Mouse (Mus musculus) G1E (cell line): ENCODE data around the gene Arhgap20. TPM values are rescaled to one million over a fixed set of nuclear protein-coding genes. Genes with fewer than 3 reads are reported as not detected.

ENCODE experiments used
- ATAC-seq: 2 replicates; pipeline ENCODE4 v1.8.0; 2016; ENCODE audit warnings: mild to moderate bottlenecking; ENCODE audit not compliant: insufficient number of reproducible peaks, poor library complexity, low FRiP score, severe bottlenecking; ENCODE audit errors: extremely low read depth
- DNase-seq: peaks from one replicate; pipeline ENCODE4 v3.0.0; 2012; ENCODE audit warnings: low spot score
- H3K27me3 ChIP-seq: 2 replicates; pipeline ENCODE4 v1.6.1; 2012; ENCODE audit warnings: mild to moderate bottlenecking, low read length, inconsistent platforms; ENCODE audit not compliant: insufficient read depth
- H3K36me3 ChIP-seq: replicated peaks from 2 replicates; pipeline ENCODE3; 2012; ENCODE audit warnings: mild to moderate bottlenecking, inconsistent platforms
- H3K4me1 ChIP-seq: 2 replicates; pipeline ENCODE4 v1.6.1; 2012; ENCODE audit warnings: low read depth, low read length, inconsistent platforms, mixed read lengths; ENCODE audit not compliant: insufficient read depth
- H3K4me3 ChIP-seq: 2 replicates; pipeline ENCODE4 v1.5.1; 2012; ENCODE audit warnings: low read depth, mild to moderate bottlenecking, inconsistent platforms, low read length, moderate library complexity, mixed read lengths
- H3K9me3 ChIP-seq: replicated peaks from 2 replicates; pipeline ENCODE4 v1.6.1; 2012; ENCODE audit warnings: inconsistent platforms
- CTCF ChIP-seq: IDR thresholded peaks from 2 replicates; pipeline ENCODE4 v1.5.1; 2012; ENCODE audit warnings: low read depth, low read length, inconsistent platforms, mixed read lengths
- GATA1 ChIP-seq: IDR thresholded peaks from 2 replicates; pipeline ENCODE4 v1.6.1; 2012; ENCODE audit warnings: borderline replicate concordance, low read length, inconsistent platforms, mixed read lengths
- GATA2 ChIP-seq: IDR thresholded peaks from 2 replicates; pipeline ENCODE4 v1.6.1; 2012; ENCODE audit warnings: low read depth, low read length, inconsistent platforms, borderline replicate concordance
- POLR2AphosphoS5 ChIP-seq: IDR thresholded peaks from 2 replicates; pipeline ENCODE4 v1.6.1; 2012; ENCODE audit warnings: low read depth, low read length, inconsistent platforms; ENCODE audit not compliant: insufficient replicate concordance
- TAL1 ChIP-seq: conservative IDR thresholded peaks from 2 replicates; pipeline ENCODE4 v1.6.1; 2012; ENCODE audit warnings: low read depth, low read length, inconsistent platforms, mixed read lengths
- polyA plus RNA-seq: library from polyadenylated mRNA; stranded (reverse); fragments of >175 nt; gene quantifications from 2 replicates; pipeline ENCODE4 v1.2.3, GENCODE M21; 2012
- total RNA-seq, 2 experiments: library from RNA; stranded (forward) in 1 of 2; stranded (reverse) in 1 of 2; fragments of 200-1000 nt in 1 of 2; fragments of >200 nt in 1 of 2; fragmentation: Nextera tagmentation in 1 of 2; gene quantifications; 2 replicates each; pipeline ENCODE4 v1.2.3; 2014 to 2017

The Arhgap20 gene
- total RNA-seq (2014; fragmentation: Nextera tagmentation) (not detected in 2 replicates), total RNA-seq (2017) (0.12 and 0.27 TPM in 2 replicates), polyA plus RNA-seq (not detected in 2 replicates)

DNA sequence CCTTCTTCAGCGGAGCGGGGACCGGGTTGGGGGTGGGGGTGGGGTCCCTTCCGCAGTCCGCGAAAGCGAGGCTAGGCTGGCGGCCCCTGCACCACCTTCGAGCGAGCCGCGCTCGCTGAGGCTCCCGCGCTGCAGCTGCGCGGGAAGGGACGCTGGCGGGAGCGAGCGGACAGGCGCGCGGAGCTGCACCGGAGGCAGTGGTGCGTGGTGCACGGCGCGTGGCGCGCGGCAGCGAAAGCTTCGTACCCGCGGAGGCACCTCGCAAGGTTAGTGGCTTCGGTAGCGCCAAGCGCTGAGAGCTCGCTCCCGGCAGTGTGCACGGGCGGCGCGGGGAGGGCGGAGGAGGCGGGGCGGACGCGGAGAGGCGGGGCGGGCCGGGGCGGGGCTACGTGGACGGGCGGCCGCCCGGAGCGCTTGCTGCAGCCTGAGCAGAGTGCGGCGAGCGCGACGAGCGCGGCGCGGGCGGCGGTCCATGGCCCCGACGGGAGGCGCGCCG, at the start of gene Arhgap20:
Gene Arhgap20, plus strand, starts transcription at position 417 of the 496 bp plus-strand sequence.
- TF ChIP-seq TAL1: no peak
- TF ChIP-seq CTCF: no peak
- TF ChIP-seq POLR2AphosphoS5: no peak
- TF ChIP-seq GATA2: no peak
- TF ChIP-seq GATA1: no peak
- DNase-seq: no peak

DNA sequence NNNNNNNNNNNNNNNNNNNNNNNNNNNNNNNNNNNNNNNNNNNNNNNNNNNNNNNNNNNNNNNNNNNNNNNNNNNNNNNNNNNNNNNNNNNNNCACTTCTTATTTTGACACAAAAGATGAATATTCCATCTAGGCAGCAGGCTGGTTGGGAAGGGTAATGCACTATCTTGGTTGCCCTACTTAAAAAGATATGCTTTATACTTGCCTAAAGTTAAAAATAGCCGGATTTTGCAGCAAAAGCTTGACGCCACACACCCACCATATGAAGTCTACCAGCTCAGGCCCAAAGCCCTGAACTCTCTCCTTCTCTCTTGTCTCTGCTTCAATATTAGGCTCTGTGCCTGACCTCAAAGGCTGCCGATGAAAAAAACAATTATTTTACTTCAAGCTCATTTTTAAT, 46.3 kb upstream of the Arhgap20 start:
- Histone ChIP-seq H3K4me1 (no peaks in the 10 kb centered on the region), H3K27me3 (no peaks in the 10 kb centered on the region; the same call in 1 of the 2 replicates), H3K36me3 (no peaks in the 10 kb centered on the region), H3K9me3 (no peaks in the 10 kb centered on the region), H3K4me3 (no peak overlapping the region)
- TF ChIP-seq POLR2AphosphoS5 (no peak), CTCF (no peak), GATA2 (no peak), GATA1 (no peak), TAL1 (no peak)
- ATAC-seq (no peak), DNase-seq (no peak)

More for the DNA sequence above, at the start of gene Arhgap20:
- H3K9me3 ChIP-seq: peaks cover 9% of the 10 kb centered on the region
- no peaks in the 10 kb centered on the region for H3K4me1 ChIP-seq
- no peak for ATAC-seq
- H3K36me3 ChIP-seq: no peaks in the 10 kb centered on the region
- no peak within 1 kb of the TSS for H3K4me3 ChIP-seq
- H3K27me3 ChIP-seq: no peaks in the 10 kb centered on the region; the same call in 1 of the 2 replicates

DNA sequence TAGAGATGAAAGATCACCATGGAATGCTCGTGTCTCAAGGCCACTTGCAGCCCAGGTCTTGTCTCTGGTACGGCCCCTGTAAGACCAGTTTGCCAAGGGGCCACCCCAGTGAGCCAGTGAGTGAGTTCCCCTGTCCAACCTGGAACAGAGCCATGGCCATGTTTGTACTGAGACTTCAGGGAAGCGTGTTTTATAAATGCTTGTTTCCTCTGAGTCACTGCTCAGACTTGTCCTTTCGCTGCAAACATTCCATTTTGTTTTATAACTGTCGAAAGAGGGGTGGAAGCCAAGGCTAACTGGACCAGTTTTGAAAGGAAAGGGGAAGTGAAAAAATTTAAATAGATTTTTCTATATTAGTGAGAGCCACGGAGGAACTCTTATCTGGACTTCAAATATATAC, 37.2 kb upstream of the Arhgap20 start:
- Histone ChIP-seq H3K4me3 (no peak overlapping the region), H3K27me3 (no peaks in the 10 kb centered on the region), H3K4me1 (no peaks in the 10 kb centered on the region), H3K36me3 (no peaks in the 10 kb centered on the region), H3K9me3 (no peaks in the 10 kb centered on the region)
- ATAC-seq: no peak
- no peak for DNase-seq
- no peak for TF ChIP-seq CTCF

DNA sequence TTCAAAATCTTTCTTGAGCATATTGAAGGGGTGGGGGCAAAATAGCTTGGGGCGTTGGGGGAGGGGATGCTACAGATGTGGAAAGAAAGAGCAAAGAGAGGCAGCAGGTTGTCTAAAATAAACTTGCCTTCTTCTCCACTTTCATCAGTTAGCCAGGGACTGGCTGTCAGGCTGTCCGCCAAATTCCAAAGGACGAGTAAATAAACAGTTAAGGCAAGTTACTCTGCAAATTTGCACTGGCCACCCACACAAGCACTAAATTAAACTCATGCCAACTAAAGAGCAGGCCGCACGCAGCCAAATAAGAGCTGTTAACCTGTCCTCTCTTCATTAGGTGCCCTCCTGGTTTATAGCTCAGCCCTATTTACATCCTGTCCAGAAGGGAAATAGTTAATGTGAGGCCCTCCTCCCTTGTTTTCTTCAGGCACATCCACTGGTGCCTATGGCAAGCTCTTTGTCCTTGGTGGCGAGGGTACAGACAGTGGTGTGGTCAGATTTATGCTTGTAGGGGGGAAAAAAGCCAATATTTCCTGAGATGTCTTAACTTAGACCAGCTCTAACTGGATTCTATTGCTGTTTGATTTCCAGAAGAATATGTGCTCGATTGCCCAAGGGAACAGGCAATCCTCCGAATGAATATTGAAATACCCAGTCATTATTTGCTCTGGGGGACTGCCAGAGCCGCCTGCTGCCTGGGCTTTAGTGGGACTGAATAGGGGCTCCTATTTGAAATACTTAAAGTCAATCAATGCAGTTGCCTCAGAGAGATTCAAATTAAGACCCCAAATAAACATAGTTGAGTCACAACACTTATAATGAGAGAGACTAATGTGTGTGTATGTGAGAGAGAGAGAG, 29.7 kb upstream of the Arhgap20 start:
- ATAC-seq: no peak
- Histone ChIP-seq H3K4me3 (no peak overlapping the region), H3K4me1 (no peaks in the 10 kb centered on the region), H3K9me3 (no peaks in the 10 kb centered on the region), H3K27me3 (no peaks in the 10 kb centered on the region), H3K36me3 (no peaks in the 10 kb centered on the region)
- TF ChIP-seq GATA1 (no peak), POLR2AphosphoS5 (no peak), TAL1 (no peak), CTCF (no peak), GATA2 (no peak)
- DNase-seq: no peak

DNA sequence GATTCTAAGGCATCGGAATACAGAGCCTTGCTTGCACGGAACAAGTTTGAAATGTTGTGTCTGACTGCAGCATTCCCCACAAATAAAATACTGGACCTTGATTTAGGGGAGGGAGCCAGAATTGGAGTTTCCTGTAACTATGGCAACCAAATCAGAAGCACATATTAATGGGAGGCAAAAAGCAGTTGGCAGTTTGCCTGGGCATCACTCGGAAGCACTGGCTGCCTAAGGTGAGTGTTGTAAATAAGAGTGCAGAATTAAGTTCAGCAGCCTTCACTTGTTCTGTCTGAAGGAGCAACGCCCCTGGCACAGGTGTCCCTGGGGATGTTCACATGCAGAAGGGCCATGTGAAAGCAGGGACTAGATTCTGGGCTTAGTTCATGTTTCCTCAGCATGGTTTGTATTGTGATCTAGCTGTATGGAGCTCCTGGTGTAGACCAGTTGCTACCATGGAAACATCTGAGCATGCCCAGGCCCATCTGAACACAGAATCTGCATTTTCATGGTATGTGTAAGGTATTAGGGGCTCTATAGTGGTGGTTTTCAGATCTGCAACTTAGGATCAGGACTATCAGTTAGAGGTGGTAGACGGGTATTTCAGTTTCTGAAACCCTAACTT, 28.3 kb upstream of the Arhgap20 start:
- H3K4me3 ChIP-seq: no peak overlapping the region
- H3K27me3 ChIP-seq: no peaks in the 10 kb centered on the region
- H3K9me3 ChIP-seq: no peaks in the 10 kb centered on the region
- DNase-seq (no peak), ATAC-seq (no peak)
- H3K36me3 ChIP-seq: no peaks in the 10 kb centered on the region
- H3K4me1 ChIP-seq: no peaks in the 10 kb centered on the region
- TF ChIP-seq CTCF (no peak), GATA2 (no peak), TAL1 (no peak), POLR2AphosphoS5 (no peak), GATA1 (no peak)

DNA sequence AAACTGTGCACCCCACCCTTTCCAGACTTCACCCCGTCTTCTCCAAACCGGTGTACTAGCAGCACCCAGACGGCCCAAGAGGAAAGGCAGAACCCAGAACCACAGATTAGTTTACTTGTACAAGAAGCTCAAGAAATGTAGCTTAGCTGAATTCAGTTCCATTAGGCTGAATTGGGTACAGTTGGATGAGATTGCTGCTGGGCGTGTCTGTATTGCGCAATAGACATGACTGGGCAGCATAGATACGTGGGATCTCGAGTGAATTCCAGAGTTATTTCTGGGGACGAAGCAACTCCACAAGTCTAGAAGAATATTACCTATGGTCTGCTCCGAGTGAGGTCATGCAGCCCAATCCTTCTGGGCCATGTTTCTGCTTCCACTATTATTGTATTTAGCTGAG, 26.8 kb upstream of the Arhgap20 start:
- Histone ChIP-seq H3K4me3 (no peak overlapping the region), H3K9me3 (no peaks in the 10 kb centered on the region), H3K4me1 (no peaks in the 10 kb centered on the region), H3K27me3 (no peaks in the 10 kb centered on the region), H3K36me3 (no peaks in the 10 kb centered on the region)
- ATAC-seq (no peak), DNase-seq (no peak)
- TF ChIP-seq GATA2 (no peak), POLR2AphosphoS5 (no peak), TAL1 (no peak), GATA1 (no peak), CTCF (no peak)
